Mouse (Mus musculus) induced T-regulatory cell, adult 2 months (primary cell): Measurements from ENCODE around the gene Rasal2.
"Not testable (repeated sequence)": the region's sequence is repeated elsewhere in the genome, so short reads cannot be mapped to it uniquely, and the experiment has no call there.

Experiments
- DNase-seq: peaks from one replicate; pipeline ENCODE4 v3.0.0-alpha.2; 2012; ENCODE audit warnings: low read depth

Rasal2 gene

DNA sequence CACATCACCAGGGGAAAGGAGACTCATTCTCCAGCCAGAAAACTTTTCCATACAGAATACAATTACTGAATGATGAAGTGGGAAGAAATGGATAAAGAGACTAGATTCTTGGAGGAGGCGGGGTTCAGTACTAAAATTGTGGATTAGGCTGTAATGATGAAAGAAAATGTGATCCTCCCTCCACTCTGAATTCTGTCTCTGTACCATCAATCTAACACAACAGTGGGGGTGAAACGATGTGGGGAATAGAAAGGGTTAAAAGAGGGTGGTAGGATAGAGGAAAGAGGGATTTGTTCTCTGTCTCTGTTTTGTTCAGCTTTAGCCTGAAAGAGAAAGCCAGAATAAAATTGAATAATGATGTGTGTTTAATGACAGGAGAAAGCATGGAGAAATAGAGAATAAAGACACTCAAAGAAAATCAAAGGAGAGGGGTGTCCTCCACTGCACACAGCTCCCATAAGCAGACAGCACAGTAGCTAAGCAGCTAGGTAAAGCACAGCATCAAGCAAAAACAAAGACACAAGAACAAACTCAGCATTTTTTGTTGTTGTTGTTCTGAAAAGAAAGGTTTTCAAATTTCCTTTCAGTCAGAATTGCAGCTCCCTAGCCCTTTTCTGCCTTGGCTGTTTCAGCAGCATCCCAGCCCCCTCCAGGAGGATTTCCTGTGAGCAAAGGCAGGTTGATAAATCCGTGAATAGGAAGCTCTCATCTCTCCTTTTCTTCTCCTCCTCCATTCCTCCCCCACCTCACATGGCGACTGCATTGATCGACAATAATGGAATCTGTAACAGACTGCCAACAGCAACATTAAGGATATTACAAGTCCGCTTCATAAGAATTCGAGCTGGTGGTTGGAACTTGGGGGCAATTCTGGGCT lies 168.6 kb downstream of the Rasal2 start:
- no peak for DNase-seq

DNA sequence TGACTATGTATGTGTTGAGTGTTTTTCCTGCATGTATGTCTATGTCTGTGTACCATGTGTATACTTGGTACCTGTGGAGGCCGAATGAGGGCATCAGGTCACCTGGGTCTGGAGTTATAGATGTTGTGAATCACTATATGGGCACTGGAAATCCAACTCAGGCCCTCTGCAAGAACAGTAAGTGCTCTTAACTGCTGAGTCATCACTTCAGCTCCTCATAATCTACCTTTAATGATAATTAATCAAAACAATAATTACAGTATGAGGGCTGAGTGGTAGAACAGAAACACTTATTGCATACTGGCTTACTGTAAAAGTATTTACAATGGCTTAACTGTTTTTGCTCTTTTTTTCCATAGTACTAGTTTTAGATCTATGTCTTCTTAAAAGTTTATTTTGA lies 172.7 kb downstream of the Rasal2 start:
- no peak for DNase-seq

DNA sequence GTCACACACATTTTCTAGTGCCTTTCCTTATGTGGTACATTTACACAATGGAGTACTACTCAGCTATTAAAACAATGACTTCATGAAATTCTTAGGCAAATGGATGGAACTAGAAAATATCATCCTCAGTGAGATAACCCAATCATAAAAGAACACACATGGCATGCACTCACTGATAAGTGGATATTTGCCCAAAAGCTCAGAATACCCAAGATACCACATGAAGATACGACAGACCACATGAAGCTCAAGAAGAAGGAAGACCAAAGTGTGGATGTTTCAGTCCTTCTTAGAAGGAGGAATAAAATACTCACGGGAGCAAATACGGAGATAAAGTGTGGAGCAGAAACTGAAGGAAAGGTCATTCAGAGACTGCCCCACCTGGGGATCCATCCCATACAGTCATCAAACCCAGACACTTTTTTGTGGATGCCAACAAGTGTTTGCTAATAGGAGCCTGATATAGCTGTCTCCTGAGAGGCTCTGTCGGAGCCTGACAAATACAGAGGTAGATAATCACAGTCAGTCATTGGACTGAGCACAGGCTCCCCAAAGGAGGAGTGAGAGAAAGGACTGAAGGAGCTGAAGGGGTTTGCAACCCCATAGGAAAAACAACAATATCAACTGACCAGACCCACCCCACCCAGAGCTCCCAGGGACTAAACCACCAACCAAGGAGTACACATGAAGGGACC lies 175.6 kb downstream of the Rasal2 start:
- DNase-seq: not testable (repeated sequence)

DNA sequence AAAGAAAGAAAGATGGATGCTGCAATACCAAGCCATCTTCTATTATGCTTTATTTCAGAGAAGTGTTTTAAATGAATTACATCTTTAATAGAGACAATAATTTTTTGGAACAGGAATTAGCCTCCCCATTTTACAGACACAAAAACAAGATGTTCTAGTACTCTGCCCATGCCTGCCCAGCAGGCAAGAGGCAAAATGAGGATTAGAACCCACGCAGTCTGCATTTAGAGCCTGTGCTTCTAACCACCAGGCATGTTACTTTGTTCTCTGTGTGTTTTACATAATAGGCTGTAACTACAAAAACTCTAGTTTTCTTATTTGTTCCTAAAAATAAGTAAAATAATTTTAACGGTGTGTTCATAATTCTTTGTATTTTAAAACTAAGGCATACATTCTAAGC lies 178.9 kb downstream of the Rasal2 start:
- DNase-seq: no peak

DNA sequence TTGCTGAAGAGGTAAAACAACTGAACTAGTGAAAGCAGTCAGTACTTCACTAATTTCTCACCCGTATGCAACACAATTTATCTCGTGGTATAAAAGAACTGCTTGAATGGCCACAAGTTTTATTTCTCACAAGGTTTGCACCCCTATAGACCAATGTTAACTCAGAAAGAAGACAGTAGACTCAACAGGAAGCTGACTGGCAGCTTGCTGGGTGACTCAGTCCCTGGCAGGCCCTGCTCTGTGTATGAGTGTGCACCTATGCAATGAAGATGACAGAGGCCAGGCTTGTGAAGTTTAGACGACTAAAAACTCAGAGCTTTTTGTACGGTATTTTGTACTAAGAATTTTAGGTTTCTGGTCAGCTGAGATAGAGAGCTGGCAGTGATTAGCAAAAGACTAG lies 180.0 kb downstream of the Rasal2 start:
- no peak for DNase-seq

DNA sequence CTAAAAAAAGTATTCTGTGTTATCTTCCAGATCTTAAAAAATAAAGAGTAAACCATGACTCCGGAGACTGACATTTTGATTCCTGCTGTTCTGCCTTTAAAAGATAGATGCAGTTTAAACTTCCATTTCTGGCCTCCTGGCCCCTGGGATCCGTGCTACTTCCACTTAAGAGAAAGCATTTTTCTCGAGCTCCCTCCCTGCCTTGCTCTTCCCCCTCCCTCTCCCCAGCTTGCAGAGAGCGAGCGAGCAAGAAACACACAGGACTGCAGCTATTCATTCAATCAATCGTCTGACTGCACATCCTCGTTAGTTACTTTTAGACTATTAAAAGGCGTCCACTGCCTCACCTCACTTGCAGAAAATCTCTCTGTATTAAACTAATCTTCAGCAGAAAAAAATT lies 181.4 kb downstream of the Rasal2 start:
- no peak for DNase-seq

DNA sequence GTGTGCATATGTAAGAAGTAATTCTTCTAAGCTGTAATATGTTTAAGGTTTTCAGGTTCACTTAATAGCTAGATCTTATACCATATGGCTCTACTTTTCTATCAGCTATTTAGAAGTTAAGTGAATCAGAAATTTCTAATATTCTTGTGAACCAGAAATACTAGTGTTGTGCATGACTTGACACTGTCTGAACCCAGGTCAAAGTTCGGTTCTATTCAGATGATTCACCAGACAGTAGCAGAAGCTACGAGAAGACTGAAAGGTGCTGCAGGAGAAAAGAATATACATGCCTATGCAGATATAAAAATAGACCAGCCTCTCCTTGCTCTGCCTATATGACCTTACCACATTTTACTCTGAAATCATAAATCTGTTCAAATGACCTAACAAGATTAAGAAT lies 182.0 kb downstream of the Rasal2 start:
- no peak for DNase-seq

DNA sequence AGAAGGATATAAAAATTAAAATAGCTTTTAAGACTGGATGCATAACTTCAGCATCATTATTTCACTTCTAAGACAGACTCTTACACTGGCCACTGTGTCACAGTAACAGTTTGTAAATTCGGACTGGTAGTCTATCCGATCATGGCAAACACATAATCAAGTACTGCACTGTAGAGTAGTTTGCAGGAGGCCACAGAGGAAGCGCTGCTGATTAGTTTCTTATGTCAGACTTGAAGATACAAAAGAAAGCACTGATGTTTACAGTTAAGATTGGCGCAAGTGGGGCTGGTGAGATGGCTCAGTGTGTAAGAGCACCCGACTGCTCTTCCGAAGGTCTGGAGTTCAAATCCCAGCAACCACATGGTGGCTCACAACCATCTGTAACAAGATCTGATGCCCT lies 187.4 kb downstream of the Rasal2 start:
- DNase-seq: no peak

DNA sequence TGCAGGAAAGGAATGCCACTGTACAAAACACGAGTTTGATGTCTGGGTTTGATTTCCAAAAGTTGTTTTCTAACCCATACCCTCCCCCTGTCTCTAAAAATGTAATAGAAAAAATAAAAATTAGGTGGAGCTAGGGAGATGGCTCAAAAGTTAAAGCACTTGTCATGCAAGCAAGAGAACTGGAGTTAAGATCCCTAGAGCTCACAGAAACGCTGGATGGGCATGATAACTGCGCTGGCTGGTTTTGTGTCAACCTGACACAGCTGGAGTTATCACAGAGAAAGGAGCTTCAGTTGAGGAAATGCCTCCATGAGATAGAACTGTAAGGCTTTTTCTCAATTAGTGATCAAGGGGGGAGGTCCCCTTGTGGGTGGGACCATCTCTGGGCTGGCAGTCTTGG lies 191.5 kb downstream of the Rasal2 start:
- DNase-seq: no peak

DNA sequence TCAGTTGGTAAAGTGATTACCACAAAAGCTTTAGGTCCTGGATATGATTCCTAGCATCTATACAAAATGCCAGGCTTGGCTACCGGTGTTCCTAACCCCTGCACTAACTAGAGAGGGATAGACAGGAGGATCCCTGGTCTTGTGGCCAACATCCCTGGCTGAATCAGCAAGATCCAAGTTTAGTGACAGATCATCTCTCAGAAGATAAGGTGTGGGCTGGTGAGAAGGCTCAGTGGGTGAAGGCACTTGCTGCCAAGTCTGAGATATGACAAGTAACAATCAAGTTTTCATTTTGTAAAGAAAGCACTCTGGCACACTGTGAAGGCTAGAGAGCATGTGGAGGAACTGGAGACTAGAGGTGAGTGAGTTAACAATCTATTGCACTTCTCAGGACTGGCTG lies 191.9 kb downstream of the Rasal2 start:
- no peak for DNase-seq

DNA sequence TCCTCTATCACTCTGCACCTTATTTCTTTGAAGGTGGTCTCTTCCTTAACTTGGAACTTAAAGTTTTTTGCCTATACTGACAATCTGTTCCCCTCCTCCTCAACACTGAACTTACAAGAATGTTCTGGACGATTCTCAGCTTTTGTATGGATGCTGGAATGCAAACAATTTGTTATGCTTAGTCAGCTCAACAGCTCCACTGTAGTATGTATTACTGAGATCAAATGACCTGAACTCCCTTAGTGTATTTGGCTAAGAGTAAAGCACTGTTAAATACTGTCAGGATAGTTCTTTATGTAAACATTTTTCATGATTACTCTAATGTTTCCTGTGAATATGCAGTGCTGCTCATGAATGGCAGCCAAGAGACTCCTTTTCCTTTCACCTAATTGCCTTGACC lies 203.6 kb downstream of the Rasal2 start:
- no peak for DNase-seq

DNA sequence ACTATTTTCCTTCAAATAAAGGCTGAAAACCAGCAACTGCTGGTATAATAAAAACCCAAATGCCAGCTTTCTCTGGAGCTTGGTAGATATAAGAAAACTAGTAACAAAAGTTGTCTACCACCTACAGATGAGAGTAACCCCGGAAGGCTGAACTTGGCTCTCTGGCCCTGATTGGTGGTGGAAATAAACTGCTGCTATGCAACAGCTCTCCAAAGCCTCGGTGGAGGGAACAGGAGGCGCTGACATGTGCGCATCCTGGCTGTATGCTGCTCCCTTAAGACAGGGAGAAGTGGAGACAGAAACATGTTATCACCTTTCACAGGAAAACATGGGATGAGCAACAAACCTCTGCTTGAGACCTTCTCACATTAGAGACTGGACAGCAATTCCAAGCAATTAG lies 206.7 kb downstream of the Rasal2 start:
- DNase-seq: no peak

DNA sequence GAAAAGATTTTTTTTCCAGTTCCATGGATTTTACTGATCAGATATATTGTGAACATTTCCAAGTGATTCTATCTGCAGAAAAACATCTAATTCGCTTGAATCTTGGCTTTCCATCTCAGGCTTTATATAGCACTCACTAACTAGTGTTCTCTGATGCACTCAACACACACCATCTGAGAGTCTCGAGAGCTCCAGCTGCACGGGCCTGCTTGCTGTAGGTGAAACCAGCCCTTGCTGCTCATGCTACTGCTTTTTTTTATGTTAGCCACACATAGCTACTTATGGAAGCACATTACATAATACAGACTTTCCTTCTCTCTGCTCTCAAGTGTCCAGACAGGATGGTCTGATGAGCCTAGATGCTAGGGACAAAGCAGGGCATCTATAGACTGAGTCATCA lies 229.4 kb downstream of the Rasal2 start:
- DNase-seq: no peak

DNA sequence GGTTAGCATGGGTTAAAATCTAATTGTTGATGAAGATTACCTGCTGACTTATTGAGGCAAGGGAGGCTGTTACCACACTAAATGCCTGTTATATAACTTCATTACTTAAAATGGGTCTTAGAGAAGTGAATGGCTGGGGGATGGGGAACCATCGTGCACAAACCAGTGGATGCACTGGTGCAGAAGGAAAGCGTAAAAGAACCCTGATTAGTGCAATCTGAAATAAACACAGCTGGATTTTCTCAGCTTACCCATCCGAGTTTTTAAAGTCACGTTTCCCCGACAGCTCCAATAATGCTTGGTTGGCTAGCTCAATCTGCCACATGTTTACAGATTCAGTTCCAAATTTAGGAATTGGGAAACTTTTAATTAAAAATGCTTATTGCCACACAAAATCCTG lies 230.0 kb downstream of the Rasal2 start:
- no peak for DNase-seq

DNA sequence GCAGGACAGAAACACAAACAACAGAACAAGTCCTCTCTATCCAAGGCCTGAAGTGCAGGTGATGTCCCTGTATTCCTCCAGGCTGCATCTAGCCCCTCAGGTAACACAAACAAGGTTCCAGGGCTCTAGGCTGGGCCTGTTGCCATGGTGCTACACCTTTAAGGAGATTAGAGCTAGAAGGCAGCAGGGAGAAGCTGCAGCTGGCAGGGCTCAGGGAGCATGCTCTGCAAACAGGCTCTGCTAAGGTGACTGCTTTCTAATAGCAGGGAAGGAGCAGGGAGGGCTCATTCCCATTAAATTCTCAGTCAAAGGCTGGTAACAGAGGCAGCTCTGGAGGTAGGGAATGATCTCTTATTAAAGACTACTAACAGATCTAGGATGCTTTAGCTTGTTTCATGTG lies 231.3 kb downstream of the Rasal2 start:
- DNase-seq: no peak

DNA sequence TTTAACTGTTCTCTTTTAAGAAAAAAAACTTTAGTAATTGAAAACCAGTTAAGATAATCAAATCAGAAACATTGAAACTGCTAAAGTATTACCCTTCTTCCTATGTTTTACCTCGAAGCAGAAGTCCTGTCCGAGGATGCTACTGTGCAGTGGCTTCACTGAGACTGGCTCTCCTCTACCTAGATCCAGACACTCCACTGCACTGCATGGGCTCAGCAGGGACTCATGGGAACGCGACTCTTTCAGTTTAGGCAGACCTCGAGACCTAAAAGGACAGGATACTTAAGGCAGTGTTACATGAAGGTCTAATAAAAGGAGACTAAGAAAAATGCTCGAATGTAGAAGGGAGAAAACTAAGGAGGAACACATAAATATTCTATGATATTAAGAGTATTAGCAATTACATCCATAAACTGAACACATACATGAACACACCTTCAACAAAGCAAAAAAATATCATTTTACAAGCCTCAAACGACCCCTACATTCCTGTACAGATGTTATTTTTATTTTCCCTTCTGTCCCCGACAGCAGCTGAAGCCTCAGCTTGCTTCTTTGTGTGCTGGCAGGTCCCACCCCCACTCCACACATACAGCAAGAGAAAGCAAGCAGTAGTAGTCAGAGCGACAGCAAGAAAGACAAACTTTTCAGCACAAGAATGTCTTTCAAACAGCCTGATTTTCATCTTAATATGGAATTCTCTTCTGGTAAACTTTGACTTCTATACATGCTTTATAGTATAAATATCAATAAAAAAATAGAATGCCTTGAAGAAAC lies 233.2 kb downstream of the Rasal2 start:
- DNase-seq: no peak

DNA sequence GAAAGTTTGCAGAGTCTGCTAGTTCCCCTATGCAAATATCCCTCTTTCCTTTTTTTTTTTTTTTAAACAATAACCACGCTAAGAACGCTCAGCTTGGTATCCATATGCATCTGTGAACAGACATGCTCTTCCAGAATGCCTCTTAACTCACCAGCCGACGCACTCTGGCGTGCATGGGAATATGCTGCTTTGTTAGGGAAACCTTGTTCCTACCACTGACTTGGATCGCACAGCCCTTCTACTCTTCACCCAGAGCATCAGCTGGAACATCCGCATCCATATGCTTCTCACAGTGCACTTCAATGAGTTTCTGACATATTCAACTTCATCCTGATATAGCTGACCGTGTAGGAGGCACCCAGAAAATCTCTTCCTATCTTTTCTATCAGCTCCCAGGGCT lies 243.1 kb downstream of the Rasal2 start:
- no peak for DNase-seq

DNA sequence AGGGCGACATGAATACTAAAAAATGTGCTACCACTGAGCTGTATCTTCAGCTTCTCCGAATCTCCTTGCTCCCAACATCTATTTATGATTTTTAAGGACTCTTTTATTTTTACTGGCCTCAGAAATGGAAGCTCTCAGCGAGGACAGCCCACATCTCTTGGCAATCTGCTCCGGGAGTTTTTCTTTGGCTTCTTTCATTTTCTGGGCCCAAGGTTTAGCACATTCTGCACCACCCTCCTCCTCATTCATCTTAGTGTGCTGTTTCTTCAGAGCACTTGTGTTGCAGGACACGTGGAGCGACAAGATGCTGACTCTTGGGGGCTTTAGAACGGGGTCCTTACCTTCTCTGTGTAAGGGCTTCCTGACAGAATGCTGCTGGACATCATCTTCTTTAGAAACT lies 243.5 kb downstream of the Rasal2 start:
- no peak for DNase-seq

DNA sequence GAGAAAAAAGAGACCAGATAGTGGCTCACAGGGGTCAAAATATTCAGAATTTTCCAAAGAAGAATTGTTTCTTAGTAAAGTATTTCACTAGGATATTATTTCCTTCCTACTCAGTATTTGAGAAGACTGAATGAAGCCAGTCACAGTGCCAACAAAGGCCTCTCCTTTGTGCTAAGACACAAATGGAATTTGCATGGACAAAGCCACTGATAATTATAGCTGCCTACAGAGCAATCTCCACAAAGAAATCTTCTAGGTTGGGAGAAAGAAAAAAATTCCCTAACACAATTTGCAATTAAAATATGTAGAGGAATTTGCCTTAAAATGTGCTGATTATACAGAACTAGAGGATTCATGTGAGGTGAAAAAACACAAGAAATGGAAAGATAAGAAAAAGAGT lies 258.6 kb downstream of the Rasal2 start:
- no peak for DNase-seq

DNA sequence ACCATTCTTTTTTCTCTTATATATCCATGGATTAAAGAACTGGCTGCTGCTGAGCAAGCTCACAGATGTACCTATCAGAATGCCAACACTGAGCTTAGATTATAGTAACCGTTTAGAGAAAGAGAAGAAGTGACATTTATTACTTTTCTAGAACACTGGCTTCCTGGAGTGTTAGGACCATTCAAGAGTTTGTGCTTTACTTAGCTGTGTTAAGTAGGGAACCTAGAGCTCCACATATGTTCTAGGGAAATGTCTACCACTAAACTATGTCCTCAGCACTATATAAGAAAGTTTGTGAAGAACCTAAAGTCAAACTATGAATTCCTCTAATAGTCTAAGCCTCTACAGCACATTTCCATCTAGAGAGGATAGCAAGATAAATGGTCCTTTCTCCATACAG lies 262.3 kb downstream of the Rasal2 start:
- DNase-seq: no peak

DNA sequence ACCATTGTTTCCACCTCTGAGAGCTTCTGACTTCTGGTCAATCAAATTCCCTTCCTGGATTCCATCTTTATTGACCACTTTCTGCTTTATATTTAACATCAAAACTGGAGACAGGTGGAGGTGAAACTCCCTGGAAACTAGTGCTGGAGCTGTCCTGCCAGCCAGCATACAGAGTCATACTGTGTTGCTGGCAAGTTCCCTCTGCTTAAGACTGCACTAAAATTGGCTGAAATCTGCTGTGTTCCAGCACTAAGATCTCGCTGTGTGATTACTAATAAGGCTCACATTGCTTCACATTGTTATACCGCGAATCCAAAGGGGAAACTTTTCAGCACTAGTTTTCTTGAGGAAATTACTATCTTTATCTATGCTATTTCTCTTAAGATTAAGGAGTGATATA lies 267.8 kb downstream of the Rasal2 start:
- no peak for DNase-seq

DNA sequence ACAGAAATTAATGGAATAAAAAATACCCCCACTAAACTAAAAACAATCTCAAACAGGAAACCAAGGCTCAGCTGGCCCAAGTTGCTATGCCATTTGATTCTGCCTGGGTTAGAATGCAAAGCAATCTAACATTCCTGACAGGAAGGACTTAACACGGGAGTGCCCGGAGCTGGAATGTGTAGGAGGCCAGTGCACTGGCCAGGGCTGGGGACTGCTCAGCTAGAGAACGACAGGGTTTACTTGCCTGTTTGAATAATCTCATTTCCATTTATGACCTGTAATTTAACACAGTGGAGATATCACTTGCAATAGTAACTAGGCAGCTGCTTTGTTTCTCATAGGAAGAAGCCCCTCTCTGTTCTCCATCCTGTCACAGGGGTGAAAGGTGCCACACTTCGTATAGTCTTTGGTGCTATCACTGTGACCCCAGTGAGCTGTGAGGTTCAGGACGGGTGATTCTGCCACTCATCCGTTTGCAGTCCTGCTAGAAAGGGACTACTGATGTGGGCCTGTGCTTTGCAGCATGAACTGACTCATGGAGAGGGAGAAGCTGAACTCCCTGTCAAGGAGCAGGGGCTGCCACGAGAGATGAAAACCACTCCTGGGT lies 269.0 kb downstream of the Rasal2 start:
- no peak for DNase-seq

DNA sequence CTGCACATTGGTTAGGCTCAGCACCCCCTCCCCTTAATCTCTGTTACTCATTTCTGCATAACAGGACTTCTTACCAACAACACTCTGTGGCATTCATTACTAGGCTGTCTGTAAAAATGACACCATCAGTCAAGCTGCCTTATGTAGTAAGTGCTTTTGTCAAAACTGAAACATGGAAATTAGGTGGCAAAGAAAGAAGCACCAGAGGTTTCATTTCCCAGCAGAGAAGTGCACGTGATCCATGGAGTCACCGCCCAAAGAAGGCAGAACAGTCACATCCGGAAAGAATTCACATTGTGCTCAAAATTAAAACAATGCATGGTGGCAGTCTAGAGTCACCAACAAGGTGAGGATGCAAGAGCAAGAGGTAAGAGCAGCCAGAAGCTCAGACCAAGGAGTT lies 271.4 kb downstream of the Rasal2 start:
- DNase-seq: peak; percentile 1
